Mouse (Mus musculus) lung, postnatal 0 days (tissue): ENCODE results near the gene Syt5. TPM values are rescaled to one million over a fixed set of nuclear protein-coding genes. Genes with fewer than 3 reads are reported as not detected.

Experiments
- ATAC-seq: fragments of 200-750 bp; cut with Nextera tagmentation; 2 replicates; pipeline ENCODE4 v1.8.0; 2017; ENCODE audit warnings: moderate library complexity
- DNase-seq: peaks from one replicate; pipeline ENCODE4 v3.0.0-alpha.2; 2016; ENCODE audit warnings: low spot score
- H3K27ac ChIP-seq: fragments of 300-500 bp; sonication (generic); 2 replicates; pipeline ENCODE4 v1.5.1; 2014; ENCODE audit warnings: antibody characterized with exemption, mild to moderate bottlenecking, low read length, mixed read lengths
- H3K27me3 ChIP-seq: fragments of 300-500 bp; sonication (generic); replicated peaks from 2 replicates; pipeline ENCODE4 v1.6.1; 2014; ENCODE audit warnings: low read length, mixed read lengths; ENCODE audit not compliant: insufficient read depth
- H3K36me3 ChIP-seq: fragments of 300-500 bp; sonication (generic); 2 replicates; pipeline ENCODE4 v1.6.1; 2014; ENCODE audit warnings: low read length, mixed read lengths; ENCODE audit not compliant: insufficient read depth
- H3K4me1 ChIP-seq: fragments of 300-500 bp; sonication (generic); 2 replicates; pipeline ENCODE4 v1.6.1; 2014; ENCODE audit warnings: antibody characterized with exemption, low read depth, low read length, mixed read lengths; ENCODE audit not compliant: insufficient read depth
- H3K4me2 ChIP-seq: fragments of 300-500 bp; sonication (generic); replicated peaks from 2 replicates; pipeline ENCODE4 v1.6.1; 2014; ENCODE audit warnings: low read depth, mild to moderate bottlenecking, low read length, moderate library complexity, mixed read lengths
- H3K4me3 ChIP-seq: fragments of 300-500 bp; sonication (generic); 2 replicates; pipeline ENCODE4 v1.5.1; 2014; ENCODE audit warnings: low read depth, low read length
- H3K9ac ChIP-seq: fragments of 300-500 bp; sonication (generic); replicated peaks from 2 replicates; pipeline ENCODE4 v1.6.1; 2014; ENCODE audit warnings: low read depth, mild to moderate bottlenecking
- H3K9me3 ChIP-seq: fragments of 300-500 bp; sonication (generic); 2 replicates; pipeline ENCODE4 v1.6.1; 2016; ENCODE audit warnings: low read length, mixed read lengths
- CTCF ChIP-seq: IDR thresholded peaks from 2 replicates; pipeline ENCODE4 v1.5.1; 2016; ENCODE audit warnings: antibody characterized with exemption, mild to moderate bottlenecking
- EP300 ChIP-seq: IDR thresholded peaks from 2 replicates; pipeline ENCODE4 v1.6.1; 2016; ENCODE audit warnings: antibody characterized with exemption, mild to moderate bottlenecking, control low read depth
- WGBS: fragments of 180-500 bp; shearing (Covaris S2); extraction: QIAGEN DNeasy Blood & Tissue Kit; methylation state at CpG from one replicate; pipeline ENCODE4 v1.1.7; 2014; 5-methylcytosine and 5-hydroxymethylcytosine counted together
- polyA plus RNA-seq: library from polyadenylated mRNA; unstranded; fragments of >200 nt; fragmentation: Nextera tagmentation; extraction: Ambion mirVana; gene quantifications from 2 replicates; pipeline ENCODE4 v1.2.1, GENCODE M21; 2015

Syt5 gene
- polyA plus RNA-seq, 1 experiment from 2014 or later, result 7.1 TPM

- H3K4me1 ChIP-seq, result no peaks in the 10 kb centered on the region
- no peak for TF ChIP-seq CTCF
- no peak for TF ChIP-seq EP300
- H3K9ac ChIP-seq, result no peak within 1 kb of the TSS
- 32% methylated on average over 4 of the region's 4 CpGs for WGBS
- no peaks in the 10 kb centered on the region for H3K27me3 ChIP-seq
- H3K9me3 ChIP-seq, result no peaks in the 10 kb centered on the region
- no peak within 1 kb of the TSS for H3K4me2 ChIP-seq
- no peak within 1 kb of the TSS for H3K27ac ChIP-seq
- ATAC-seq (no peak), DNase-seq (no peak)
- no peaks in the 10 kb centered on the region for H3K36me3 ChIP-seq
- no peak within 1 kb of the TSS for H3K4me3 ChIP-seq
Measured at GRCm38 (mm10) chr7:4516332-4517050, 30.9 kb downstream of the Syt5 start, which contains the start of gene Tnnt1. TSS of gene Tnnt1 (minus strand) at chr7:4516382.

GRCm38 (mm10) chr7:4515853-4516252, 31.5 kb downstream of the Syt5 start:
- DNase-seq (no peak), ATAC-seq (no peak)
- Histone ChIP-seq H3K9me3 (no peaks in the 10 kb centered on the region), H3K9ac (no peak overlapping the region), H3K4me2 (no peak overlapping the region), H3K4me1 (no peaks in the 10 kb centered on the region), H3K36me3 (no peaks in the 10 kb centered on the region), H3K27me3 (no peaks in the 10 kb centered on the region), H3K27ac (no peak overlapping the region), H3K4me3 (no peak overlapping the region)
- WGBS, result 55% methylated on average over 6 of the region's 6 CpGs
- no peak for TF ChIP-seq EP300
- TF ChIP-seq CTCF, result no peak

- Histone ChIP-seq H3K4me3 (no peak overlapping the region), H3K4me1 (no peaks in the 10 kb centered on the region)
Measured at GRCm38 (mm10) chr7:4513829-4514712, 33.3 kb downstream of the Syt5 start.

GRCm38 (mm10) chr7:4513236-4513635, 34.1 kb downstream of the Syt5 start:
- no peaks in the 10 kb centered on the region for H3K27me3 ChIP-seq
- H3K4me3 ChIP-seq, result no peak overlapping the region
- H3K9me3 ChIP-seq, result no peaks in the 10 kb centered on the region
- DNase-seq (peak; percentile 73), ATAC-seq (no peak)
- TF ChIP-seq EP300, result no peak
- TF ChIP-seq CTCF, result peak; percentile 92
- WGBS, result 24% methylated on average over 13 of the region's 13 CpGs
- no peak overlapping the region for H3K4me2 ChIP-seq
- H3K9ac ChIP-seq, result no peak overlapping the region
- no peaks in the 10 kb centered on the region for H3K4me1 ChIP-seq
- no peaks in the 10 kb centered on the region for H3K36me3 ChIP-seq
- no peak overlapping the region for H3K27ac ChIP-seq

More at GRCm38 (mm10) chr7:4513829-4514712, 33.3 kb downstream of the Syt5 start:
- Histone ChIP-seq H3K27ac (no peak overlapping the region), H3K36me3 (no peaks in the 10 kb centered on the region), H3K9me3 (no peaks in the 10 kb centered on the region), H3K9ac (no peak overlapping the region), H3K27me3 (no peaks in the 10 kb centered on the region), H3K4me2 (no peak overlapping the region)
- DNase-seq (no peak), ATAC-seq (no peak)
- WGBS, result 50% methylated on average over 6 of the region's 6 CpGs
- TF ChIP-seq EP300, result no peak
- no peak for TF ChIP-seq CTCF

- no peaks in the 10 kb centered on the region for H3K4me1 ChIP-seq
- H3K4me2 ChIP-seq, result no peak overlapping the region
- H3K36me3 ChIP-seq, result no peaks in the 10 kb centered on the region
- no peaks in the 10 kb centered on the region for H3K9me3 ChIP-seq
- WGBS, result 31% methylated on average over 8 of the region's 8 CpGs
- no peak overlapping the region for H3K9ac ChIP-seq
- H3K4me3 ChIP-seq, result no peak overlapping the region
- TF ChIP-seq CTCF (peak; percentile 29; the same call in 1 of the 2 replicates), EP300 (no peak)
- no peak for ATAC-seq
- peak overlapping the region; percentile 11; the same call in 1 of the 2 replicates for H3K27ac ChIP-seq
- peak; percentile 51 for DNase-seq
- H3K27me3 ChIP-seq, result no peaks in the 10 kb centered on the region
Measured at GRCm38 (mm10) chr7:4511489-4512224, 35.7 kb downstream of the Syt5 start.
